Mouse (Mus musculus) brain, embryonic 14.5 days (tissue): ENCODE data around the gene Tlk2.

ENCODE experiments used
- CTCF ChIP-seq: fragments of 200-500 bp; IDR thresholded peaks from 2 replicates; pipeline ENCODE4 v1.5.1; 2012; ENCODE audit warnings: inconsistent platforms, mild to moderate bottlenecking, moderate library complexity, borderline replicate concordance; ENCODE audit not compliant: insufficient read depth, insufficient read length; ENCODE audit errors: extremely low read depth
- POLR2A ChIP-seq: fragments of 200-500 bp; IDR thresholded peaks from 2 replicates; pipeline ENCODE4 v1.6.1; 2012; ENCODE audit warnings: mild to moderate bottlenecking, inconsistent platforms, borderline replicate concordance; ENCODE audit not compliant: poor library complexity, insufficient read depth, insufficient read length, severe bottlenecking; ENCODE audit errors: extremely low read depth

GRCm38 (mm10) chr11:105296084-105296483 is 117.5 kb downstream of the Tlk2 start:
- TF ChIP-seq CTCF (no peak), POLR2A (no peak)
